Mouse (Mus musculus) A20 (cell line): Measurements from ENCODE around the gene Miox.
A peak's percentile ranks its signal among the peaks of the same experiment; 100 is the strongest.

Source experiments
- DNase-seq: peaks from one replicate; pipeline ENCODE4 v3.0.0-alpha.2; 2011; ENCODE audit warnings: low read depth, low spot score

The Miox gene

DNA sequence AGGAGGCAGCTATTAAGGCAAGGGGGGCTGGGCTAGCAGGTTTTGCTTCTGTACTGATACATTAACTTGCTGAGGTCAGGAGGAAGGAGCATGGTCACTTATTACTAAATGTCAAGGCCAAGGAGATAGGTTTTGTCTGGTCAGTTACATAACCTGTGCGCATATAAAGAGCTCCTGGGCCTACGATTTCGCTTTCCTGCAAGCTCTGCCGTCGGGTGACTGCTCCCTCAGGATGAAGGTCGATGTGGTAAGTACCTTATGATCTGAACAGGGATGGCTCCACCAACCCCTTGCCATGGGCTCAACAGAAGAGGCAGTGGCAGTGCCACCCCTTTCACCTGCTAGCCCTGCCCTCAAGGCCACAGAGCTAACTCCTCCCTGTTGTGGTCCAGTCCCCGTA is at the start of gene Miox:
Gene Miox (plus strand): TSS at position 128 of the 400 bp plus-strand sequence.
- no peak for DNase-seq

DNA sequence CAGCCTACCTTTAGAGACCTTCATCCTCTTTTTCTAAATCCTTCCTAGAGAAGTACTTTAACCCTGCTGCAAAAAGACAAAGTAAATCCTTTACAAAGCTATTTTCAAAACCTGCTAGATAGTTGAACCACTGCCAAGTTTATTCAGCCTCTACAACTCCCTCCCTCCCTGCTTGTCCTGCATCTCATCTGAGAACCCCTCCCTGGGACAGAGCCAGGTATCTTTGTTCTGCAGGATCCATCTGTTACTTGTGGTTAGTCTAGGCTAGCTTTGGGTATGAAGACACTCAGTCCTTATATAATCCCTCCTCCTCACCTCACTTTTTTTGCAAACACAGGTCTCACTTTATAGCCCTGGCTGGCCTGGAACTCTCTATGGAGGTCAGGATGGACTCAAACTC is 49.2 kb upstream of the Miox start:
- DNase-seq, result no peak

- no peak for DNase-seq
These were observed 48.7 kb upstream of the Miox start for GRCm38 (mm10) chr15:89285478-89285877.

GRCm38 (mm10) chr15:89286114-89286513 is 48.1 kb upstream of the Miox start:
- DNase-seq, result no peak

GRCm38 (mm10) chr15:89286582-89286981 is 47.6 kb upstream of the Miox start:
- no peak for DNase-seq

- DNase-seq, result no peak
These were observed 45.9 kb upstream of the Miox start for GRCm38 (mm10) chr15:89288227-89288767.

DNA sequence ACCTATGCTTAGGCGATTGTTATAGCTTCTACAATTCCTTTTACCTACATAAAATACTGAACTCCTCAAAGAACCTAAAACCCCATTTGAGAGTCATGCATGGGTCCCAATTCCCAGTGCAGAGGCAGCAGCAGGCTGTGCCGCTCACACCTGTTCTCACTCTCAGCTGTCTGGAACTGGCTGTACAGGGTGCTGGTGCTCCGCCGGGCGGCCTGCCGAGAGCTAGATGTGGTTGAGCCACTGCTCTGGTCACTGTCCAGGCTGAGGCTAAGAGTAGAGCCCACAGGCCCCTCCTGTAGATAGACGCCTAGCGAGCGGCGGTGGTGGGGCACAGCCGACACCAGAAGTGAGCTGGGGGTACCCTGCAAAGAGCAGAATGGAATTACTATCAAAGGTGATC is 44.7 kb upstream of the Miox start:
- DNase-seq, result no peak

GRCm38 (mm10) chr15:89291521-89291920 is 42.7 kb upstream of the Miox start:
- DNase-seq, result no peak

DNA sequence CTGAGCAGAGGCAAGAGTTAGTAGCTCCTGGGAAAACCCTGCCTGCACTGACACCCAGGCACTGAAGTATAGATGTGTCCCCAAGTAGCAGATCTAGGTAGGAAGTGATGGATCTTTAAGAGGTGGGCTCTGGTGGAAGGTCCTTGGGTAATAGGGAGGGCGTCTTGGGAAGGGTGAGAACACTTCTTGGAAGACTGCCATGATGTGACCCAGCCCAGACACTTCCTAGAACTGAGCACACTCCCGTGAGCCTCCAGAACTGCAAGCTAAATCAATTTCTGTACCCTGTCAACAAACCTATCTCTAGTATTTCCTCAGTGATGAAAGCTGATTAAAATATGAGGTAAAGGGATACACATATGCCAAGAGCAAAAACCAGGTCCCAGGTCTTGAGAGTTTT is 41.4 kb upstream of the Miox start:
- DNase-seq, result no peak

- DNase-seq, result no peak
These were observed 40.4 kb upstream of the Miox start for GRCm38 (mm10) chr15:89293778-89294177.

GRCm38 (mm10) chr15:89295580-89296165 is 38.5 kb upstream of the Miox start:
- DNase-seq, result no peak

DNA sequence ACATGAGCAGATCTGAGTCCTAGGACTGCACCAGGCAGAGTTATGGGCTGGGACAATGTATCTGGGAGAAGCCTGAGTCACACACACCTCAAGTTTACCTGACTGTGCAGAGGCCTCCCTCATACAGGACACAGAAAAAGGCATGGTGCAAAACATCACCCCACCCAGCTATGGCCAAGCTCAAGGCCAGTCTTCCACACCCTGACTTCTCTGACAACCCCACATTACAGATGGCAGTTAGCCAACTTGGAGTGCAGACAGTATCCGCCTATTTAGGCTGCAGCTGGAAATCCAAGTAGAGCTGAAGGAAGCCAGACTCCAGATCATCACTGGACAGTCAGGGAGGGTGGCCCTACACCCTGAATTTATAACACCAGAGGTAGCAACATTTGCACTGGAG is 37.7 kb upstream of the Miox start:
- no peak for DNase-seq

GRCm38 (mm10) chr15:89297695-89298094 is 36.5 kb upstream of the Miox start:
- no peak for DNase-seq

DNA sequence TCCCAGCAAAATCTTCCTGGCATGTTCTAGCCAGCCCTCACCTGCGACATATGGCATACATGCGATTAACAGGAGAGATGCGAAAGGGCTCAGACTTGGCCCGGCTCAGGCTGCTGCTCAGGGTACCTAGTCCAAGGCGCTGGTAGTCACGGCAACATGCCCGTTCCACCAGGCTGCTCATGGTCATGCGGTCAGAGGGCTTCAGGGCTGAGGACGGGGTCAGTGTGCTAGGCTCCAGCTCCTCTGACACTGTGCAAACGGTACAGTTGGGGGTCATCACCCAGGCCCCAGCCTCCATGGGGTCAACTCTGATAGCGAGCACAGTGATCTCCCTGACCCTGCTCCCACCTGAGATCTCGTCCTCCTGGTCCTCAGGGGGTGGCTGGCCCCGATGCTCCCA is 34.0 kb upstream of the Miox start:
- no peak for DNase-seq

DNA sequence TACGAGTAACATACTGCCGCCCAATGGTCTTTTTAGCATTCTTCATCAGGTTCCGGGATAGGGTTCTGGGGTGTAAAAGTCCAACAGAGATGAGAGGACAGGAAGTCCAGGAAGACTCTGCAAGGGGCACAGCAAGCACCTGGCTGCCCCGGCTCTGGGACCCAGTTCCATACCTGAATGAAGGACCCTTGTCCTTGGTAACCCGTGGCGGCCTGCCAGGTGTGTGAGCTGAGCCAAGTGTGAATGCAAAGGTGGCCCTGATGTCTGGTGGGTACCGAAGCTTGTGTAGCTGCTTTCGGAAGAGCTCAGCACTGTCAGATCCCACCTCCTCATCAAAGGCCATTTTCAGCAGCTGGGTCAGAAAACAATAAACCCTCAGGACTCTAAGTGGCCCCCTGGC is 33.6 kb upstream of the Miox start:
- DNase-seq, result no peak

- no peak for DNase-seq
These were observed 28.2 kb upstream of the Miox start for GRCm38 (mm10) chr15:89305966-89306365.

GRCm38 (mm10) chr15:89307461-89307860 is 26.7 kb upstream of the Miox start:
- DNase-seq, result no peak

DNA sequence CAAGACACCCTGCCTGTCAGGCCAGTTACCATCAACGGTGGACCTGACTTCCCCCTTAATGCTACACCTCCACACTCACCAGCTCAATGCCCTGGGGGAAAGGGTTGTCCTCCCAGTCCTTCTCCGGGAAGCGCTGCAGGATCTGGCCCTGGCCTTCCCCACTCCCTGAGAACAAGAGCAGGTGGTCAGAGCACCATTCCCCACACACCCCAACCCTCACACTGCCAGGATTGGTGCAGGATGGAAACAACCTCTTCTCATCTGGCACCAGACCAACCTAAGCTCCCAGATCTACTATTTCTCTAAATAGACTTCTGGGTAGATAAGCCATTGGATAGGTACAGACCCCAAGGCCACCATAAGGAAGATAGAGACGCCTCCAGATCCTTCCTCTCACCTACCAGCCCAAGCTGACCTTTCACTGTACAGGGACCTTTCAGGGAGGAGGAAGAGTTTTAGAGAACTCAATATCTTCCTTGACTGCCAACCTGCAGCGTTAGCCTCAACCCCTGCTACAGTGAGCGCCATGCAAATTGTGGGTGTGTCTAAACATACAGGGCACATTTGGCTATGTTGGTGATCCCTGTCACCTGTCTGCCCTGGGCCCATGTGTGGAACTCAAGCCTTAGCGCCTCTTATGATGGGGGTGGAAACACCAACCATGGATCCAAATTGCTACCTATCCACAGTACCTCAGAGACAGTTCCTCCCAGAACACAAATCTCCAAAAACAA is 25.6 kb upstream of the Miox start:
- peak; percentile 63 for DNase-seq

- DNase-seq, result peak; percentile 89
These were observed 24.2 kb upstream of the Miox start for GRCm38 (mm10) chr15:89309962-89310498.

DNA sequence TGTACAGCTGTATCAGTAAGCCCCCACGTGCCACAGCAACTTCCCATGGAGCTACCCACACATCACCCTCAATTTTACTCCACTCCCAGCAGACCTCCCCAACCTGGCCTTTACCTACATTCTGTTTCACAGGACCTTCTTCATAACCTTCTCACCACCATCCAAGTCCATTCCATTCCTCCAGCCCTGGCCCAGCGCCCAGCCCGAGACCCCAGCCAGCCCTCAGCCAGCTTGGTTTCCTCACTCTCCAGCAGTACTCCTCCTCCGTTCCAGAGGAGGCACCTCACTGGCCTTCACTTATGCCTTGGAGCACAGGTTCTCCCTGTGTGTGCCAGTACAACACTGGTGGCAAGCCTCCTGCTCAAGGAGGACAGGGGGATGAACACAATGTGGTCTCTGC is 20.8 kb upstream of the Miox start:
- DNase-seq, result no peak

- no peak for DNase-seq
These were observed 20.1 kb upstream of the Miox start for GRCm38 (mm10) chr15:89314107-89314506.

GRCm38 (mm10) chr15:89314511-89315189 is 19.5 kb upstream of the Miox start:
- no peak for DNase-seq
